Mouse (Mus musculus) neutrophil, adult 5-6 weeks (primary cell): ENCODE measurements around the gene Nkg7. TPM values are rescaled to one million over a fixed set of nuclear protein-coding genes. Genes with fewer than 3 reads are reported as not detected.

Experiments used
- ATAC-seq: fragments of 151-379, 151-347 bp; 2 replicates; pipeline ENCODE4 v1.8.0; 2017; ENCODE audit warnings: mild to moderate bottlenecking, moderate TSS enrichment; ENCODE audit not compliant: insufficient number of reproducible peaks, poor library complexity, low FRiP score, severe bottlenecking; ENCODE audit errors: extremely low read depth
- total RNA-seq: library from RNA; stranded (forward); fragments of 200-1000 nt; gene quantifications from 2 replicates; pipeline ENCODE4 v1.2.3, GENCODE M21; 2017

Gene Nkg7
- total RNA-seq, 1 experiment from 2014 or later = 10.7 TPM

DNA sequence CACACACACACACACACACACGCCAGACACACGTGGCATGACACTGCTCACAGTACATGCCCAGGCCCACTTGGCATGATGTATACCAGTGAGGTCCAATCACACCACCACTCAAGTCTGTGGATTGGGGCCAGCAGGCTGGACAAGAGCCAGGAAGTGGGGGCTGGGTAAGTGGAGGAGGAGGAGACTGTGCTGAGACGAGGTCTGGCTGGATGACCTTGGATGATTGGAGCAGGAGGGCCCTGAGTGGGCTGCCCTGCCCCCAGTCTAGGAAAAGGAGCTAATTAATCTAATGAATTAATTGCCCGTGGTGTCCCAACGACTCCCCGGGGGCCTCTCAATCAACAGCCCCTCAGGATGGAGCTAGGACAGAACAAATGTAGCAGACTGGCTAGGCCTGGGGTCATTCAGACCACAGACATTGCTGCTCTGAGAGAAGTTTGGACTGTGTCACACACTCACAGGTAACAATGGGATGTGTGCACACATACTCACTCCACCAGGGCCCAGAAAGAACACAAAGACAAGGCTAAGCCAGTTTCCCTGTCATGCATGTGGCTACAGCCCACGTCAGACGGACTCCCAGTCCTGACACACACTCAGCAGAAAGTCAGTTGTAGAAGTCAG lies 45.3 kb downstream of the Nkg7 start:
- ATAC-seq = no peak

DNA sequence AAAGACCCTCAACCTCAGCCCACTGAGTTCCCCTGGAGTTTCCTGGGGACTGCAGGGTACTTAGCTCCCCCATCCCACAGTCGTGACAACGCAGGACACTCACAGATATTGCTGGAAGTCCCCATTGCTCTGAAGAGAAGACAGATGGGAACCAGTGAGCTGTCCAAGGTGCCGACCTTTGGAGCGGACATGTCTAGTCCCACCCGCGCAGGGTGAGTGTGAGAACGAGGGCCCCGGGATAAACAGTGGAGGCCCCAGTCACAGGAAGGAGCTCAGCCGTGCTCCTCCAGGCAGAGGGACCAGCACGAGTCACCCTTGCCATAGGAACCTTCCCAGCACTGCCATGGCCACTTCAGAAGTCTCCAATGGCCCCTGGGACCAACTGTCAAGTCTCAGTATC lies 46.4 kb downstream of the Nkg7 start:
- ATAC-seq = no peak

Other genes with a start within 250 kb of the Nkg7 start
- gene Zfp715, start 123.8 kb upstream of the Nkg7 start, total RNA-seq = 46.8 TPM in 2 replicates
- gene Siglecf, start 85.7 kb upstream of the Nkg7 start, total RNA-seq = 27.1 and 32.2 TPM in 2 replicates
- gene Siglecg, start 28.9 kb upstream of the Nkg7 start, total RNA-seq = 222 and 223 TPM in 2 replicates
- gene Lim2, start 9.4 kb upstream of the Nkg7 start, total RNA-seq = not detected in 2 replicates
- gene Cldnd2, start 3.7 kb downstream of the Nkg7 start, total RNA-seq = not detected in 2 replicates
- gene Etfb, start 7.0 kb downstream of the Nkg7 start, total RNA-seq = 36.3 and 42.4 TPM in 2 replicates
- gene Gm45233, start 7.1 kb downstream of the Nkg7 start, total RNA-seq = not detected in 2 replicates
- 11.4 and 17.1 TPM in 2 replicates for gene Vsig10l, start 26.1 kb downstream of the Nkg7 start, total RNA-seq
- gene Iglon5, start 53.0 kb downstream of the Nkg7 start, total RNA-seq = not detected in 2 replicates
- 1.9 and 2.1 TPM in 2 replicates for gene 4931406B18Rik, start 68.9 kb downstream of the Nkg7 start, total RNA-seq
- gene Cd33, start 107.4 kb downstream of the Nkg7 start, total RNA-seq = 246 and 256 TPM in 2 replicates
- 3.3 and 3.7 TPM in 2 replicates for gene Zfp658, start 125.2 kb downstream of the Nkg7 start, total RNA-seq
- 9.1 and 9.7 TPM in 2 replicates for gene Zfp719, start 142.5 kb downstream of the Nkg7 start, total RNA-seq
- gene Zfp819, start 170.1 kb downstream of the Nkg7 start, total RNA-seq = 0.23 and 1.6 TPM in 2 replicates
- gene Ceacam18, start 197.6 kb downstream of the Nkg7 start, total RNA-seq = 1.0 TPM in 1 of 2 replicates, not detected in the other
- gene Siglece, start 223.1 kb downstream of the Nkg7 start, total RNA-seq = 135 and 136 TPM in 2 replicates
- 1.9 and 2.8 TPM in 2 replicates for gene Ctu1, start 234.9 kb downstream of the Nkg7 start, total RNA-seq